Mouse (Mus musculus): ENCODE measurements around the gene Kansl2.

DNA sequence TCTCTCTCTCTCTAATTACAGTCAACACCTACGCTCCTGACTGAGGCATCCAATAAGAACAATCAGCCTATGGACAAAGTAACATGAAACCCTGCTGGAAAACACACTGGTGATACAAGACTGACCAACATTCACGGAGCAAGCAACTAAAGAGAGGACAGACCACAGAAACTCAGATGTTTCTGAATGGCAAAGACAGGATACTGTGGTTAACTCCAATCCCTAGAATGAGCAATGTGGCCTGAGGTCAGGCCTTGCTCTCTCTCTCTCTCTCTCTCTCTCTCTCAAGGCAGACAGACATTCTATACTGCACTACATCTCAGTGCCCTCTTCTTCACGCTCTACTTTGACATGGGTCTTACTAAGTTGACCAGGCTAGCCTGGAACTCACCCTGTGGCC is 12.8 kb downstream of the Kansl2 start:
- no peak for TF ChIP-seq CTCF (conservative IDR thresholded peaks at IDR 0.05; ENCODE audit: low read length)
- TF ChIP-seq POU5F1 (IDR thresholded peaks at IDR 0.05; ENCODE audit: borderline replicate concordance, low read length), result no peak
